Mouse (Mus musculus) hindbrain, embryonic 11.5 days (tissue): ENCODE measurements at regions not wholly inside any gene's neighbourhood (a gene's known extent, or its start where the extent isn't known, plus 50 kb on each side); places are given as distances from the start of the nearest gene placed in this dataset.
A peak's percentile ranks its signal among the peaks of the same experiment; 100 is the strongest.

Source experiments
- ATAC-seq: fragments of 200-750 bp; cut with Nextera tagmentation; 2 replicates; pipeline ENCODE4 v1.8.0; 2017; ENCODE audit warnings: mild to moderate bottlenecking, moderate TSS enrichment, moderate library complexity; ENCODE audit not compliant: low FRiP score
- DNase-seq: peaks from one replicate; pipeline ENCODE4 v3.0.0-alpha.2; 2015; ENCODE audit warnings: low spot score
- H3K27ac ChIP-seq: fragments of 300-500 bp; sonication (generic); 2 replicates; pipeline ENCODE4 v1.5.1; 2014; ENCODE audit warnings: mild to moderate bottlenecking, low read depth, low read length
- H3K27me3 ChIP-seq: fragments of 300-500 bp; sonication (generic); 2 replicates; pipeline ENCODE4 v1.6.1; 2014; ENCODE audit warnings: mild to moderate bottlenecking, low read length, moderate library complexity, mixed read lengths; ENCODE audit not compliant: control insufficient read depth, insufficient read depth
- H3K36me3 ChIP-seq: fragments of 300-500 bp; sonication (generic); 2 replicates; pipeline ENCODE4 v1.6.1; 2014; ENCODE audit warnings: mild to moderate bottlenecking, low read length, moderate library complexity, mixed read lengths; ENCODE audit not compliant: control insufficient read depth, insufficient read depth
- H3K4me1 ChIP-seq: fragments of 300-500 bp; sonication (generic); replicated peaks from 2 replicates; pipeline ENCODE4 v1.6.1; 2014; ENCODE audit warnings: low read length, mixed read lengths; ENCODE audit not compliant: control insufficient read depth, insufficient read depth
- H3K4me2 ChIP-seq: fragments of 300-500 bp; sonication (generic); replicated peaks from 2 replicates; pipeline ENCODE4 v1.6.1; 2014; ENCODE audit warnings: mild to moderate bottlenecking, low read depth, low read length
- H3K4me3 ChIP-seq: fragments of 300-500 bp; sonication (generic); 2 replicates; pipeline ENCODE4 v1.5.1; 2014; ENCODE audit warnings: low read depth, low read length
- H3K9ac ChIP-seq: fragments of 300-500 bp; sonication (generic); 2 replicates; pipeline ENCODE4 v1.6.1; 2014; ENCODE audit warnings: low read depth, low read length
- H3K9me3 ChIP-seq: fragments of 300-500 bp; sonication (generic); 2 replicates; pipeline ENCODE4 v1.6.1; 2016; ENCODE audit warnings: low read length; ENCODE audit not compliant: control insufficient read depth
- WGBS: fragments of 180-500 bp; shearing (Covaris S2); extraction: QIAGEN DNeasy Blood & Tissue Kit; methylation state at CpG from one replicate; pipeline ENCODE4 v1.1.7; 2014; 5-methylcytosine and 5-hydroxymethylcytosine counted together

DNA sequence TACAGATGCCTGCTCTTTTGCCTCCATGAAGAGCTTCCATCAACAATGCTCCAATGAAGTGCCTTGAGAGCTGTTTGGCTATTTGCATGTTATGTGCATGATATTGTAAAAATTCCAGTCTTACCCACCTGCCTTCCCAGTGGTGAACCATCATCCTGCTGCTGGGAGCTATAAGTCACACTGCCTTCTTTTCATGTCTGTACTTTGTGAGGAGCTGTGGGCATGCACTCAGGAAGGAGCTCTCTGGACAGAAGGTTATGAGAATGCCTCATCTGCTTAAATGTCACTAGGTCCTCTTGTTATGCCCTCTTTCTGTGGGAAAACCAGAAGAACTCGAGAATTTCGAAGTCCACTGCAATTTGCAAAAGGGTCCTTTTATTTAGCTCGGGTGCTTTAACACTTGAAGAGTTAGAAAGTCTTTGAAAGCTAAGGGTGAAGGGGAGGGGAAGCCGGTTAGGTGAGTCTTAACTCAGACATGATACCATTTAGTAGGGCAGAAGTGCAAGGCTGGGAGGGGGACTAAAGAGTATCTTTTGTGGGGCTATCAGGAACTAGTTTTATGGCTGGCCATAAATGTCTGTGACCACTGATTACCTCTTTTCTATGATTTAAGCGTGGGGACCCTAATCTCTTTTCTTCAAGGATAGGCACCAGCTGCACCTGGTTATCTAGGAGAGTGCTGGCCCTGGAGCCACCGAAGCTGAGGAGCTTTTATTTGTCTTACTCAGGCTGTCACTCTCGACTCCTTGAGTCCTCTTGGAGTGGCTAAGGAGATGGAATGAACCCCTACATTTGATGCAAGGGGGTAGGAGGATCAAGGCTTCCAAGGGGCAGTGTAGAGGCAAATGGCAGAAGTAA is 144.8 kb downstream of the Csl start:
- no peaks in the 10 kb centered on the region for H3K27me3 ChIP-seq
- WGBS = 73% methylated on average over 7 of the region's 7 CpGs
- no peaks in the 10 kb centered on the region for H3K4me1 ChIP-seq
- no peaks in the 10 kb centered on the region for H3K9me3 ChIP-seq
- H3K27ac ChIP-seq = no peak overlapping the region
- no peaks in the 10 kb centered on the region for H3K36me3 ChIP-seq
- H3K4me3 ChIP-seq = no peak overlapping the region
- DNase-seq = no peak
- H3K4me2 ChIP-seq = no peak overlapping the region
- no peak overlapping the region for H3K9ac ChIP-seq
- no peak for ATAC-seq

GRCm38 (mm10) chr10:99615371-99615770 is 144.1 kb downstream of the Csl start:
- Histone ChIP-seq H3K27ac (no peak overlapping the region), H3K27me3 (no peaks in the 10 kb centered on the region), H3K4me3 (no peak overlapping the region), H3K9ac (no peak overlapping the region), H3K36me3 (no peaks in the 10 kb centered on the region), H3K4me1 (no peaks in the 10 kb centered on the region), H3K9me3 (no peaks in the 10 kb centered on the region), H3K4me2 (no peak overlapping the region)
- ATAC-seq (no peak), DNase-seq (no peak)
- 85% methylated on average over 8 of the region's 8 CpGs for WGBS

GRCm38 (mm10) chr10:99615779-99616178 is 143.7 kb downstream of the Csl start:
- Histone ChIP-seq H3K4me2 (no peak overlapping the region), H3K4me3 (no peak overlapping the region), H3K9ac (no peak overlapping the region), H3K4me1 (no peaks in the 10 kb centered on the region), H3K27me3 (no peaks in the 10 kb centered on the region), H3K9me3 (no peaks in the 10 kb centered on the region), H3K27ac (no peak overlapping the region), H3K36me3 (no peaks in the 10 kb centered on the region)
- ATAC-seq (peak; percentile 67), DNase-seq (peak; percentile 93)
- WGBS = 19% methylated on average over 6 of the region's 6 CpGs

GRCm38 (mm10) chr10:99617623-99618022 is 141.8 kb downstream of the Csl start:
- no peaks in the 10 kb centered on the region for H3K4me1 ChIP-seq
- no peak overlapping the region for H3K4me2 ChIP-seq
- no peaks in the 10 kb centered on the region for H3K27me3 ChIP-seq
- H3K4me3 ChIP-seq = no peak overlapping the region
- WGBS = 93% methylated on average over 3 of the region's 3 CpGs
- H3K9ac ChIP-seq = no peak overlapping the region
- DNase-seq = no peak
- H3K27ac ChIP-seq = no peak overlapping the region
- no peaks in the 10 kb centered on the region for H3K9me3 ChIP-seq
- ATAC-seq = no peak
- H3K36me3 ChIP-seq = no peaks in the 10 kb centered on the region

GRCm38 (mm10) chr10:99619421-99620151 is 139.9 kb downstream of the Csl start:
- WGBS = 50% methylated on average over 18 of the region's 18 CpGs
- ATAC-seq (peak; percentile 66), DNase-seq (peak; percentile 87)
- no peak overlapping the region for H3K4me3 ChIP-seq
- no peaks in the 10 kb centered on the region for H3K9me3 ChIP-seq
- H3K4me2 ChIP-seq = no peak overlapping the region
- H3K4me1 ChIP-seq = no peaks in the 10 kb centered on the region
- no peaks in the 10 kb centered on the region for H3K27me3 ChIP-seq
- no peak overlapping the region for H3K9ac ChIP-seq
- H3K27ac ChIP-seq = no peak overlapping the region
- H3K36me3 ChIP-seq = no peaks in the 10 kb centered on the region

DNA sequence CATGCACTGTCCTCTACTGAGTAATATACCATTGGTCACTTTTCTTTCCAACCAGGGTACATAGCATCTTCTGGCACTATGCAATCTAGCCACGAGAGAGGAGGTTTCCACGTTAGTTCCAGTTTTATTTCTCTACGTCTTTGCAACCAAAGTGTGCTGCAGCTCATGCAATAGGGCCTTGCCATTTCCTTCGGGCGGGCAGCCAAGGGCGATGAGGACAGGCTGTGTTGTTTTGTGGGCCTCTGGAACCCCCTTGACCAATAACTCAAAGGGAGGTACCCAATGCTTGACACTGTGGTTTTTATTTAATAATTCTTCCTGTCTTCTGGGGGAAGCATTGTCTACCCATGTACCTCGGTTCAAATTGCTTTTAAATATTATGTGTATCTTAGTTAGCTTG is 139.0 kb downstream of the Csl start:
- Histone ChIP-seq H3K4me3 (no peak overlapping the region), H3K9me3 (no peaks in the 10 kb centered on the region), H3K9ac (no peak overlapping the region), H3K27me3 (no peaks in the 10 kb centered on the region), H3K36me3 (no peaks in the 10 kb centered on the region), H3K4me1 (no peaks in the 10 kb centered on the region), H3K4me2 (no peak overlapping the region), H3K27ac (no peak overlapping the region)
- ATAC-seq (no peak), DNase-seq (no peak)
- 89% methylated on average over 7 of the region's 7 CpGs for WGBS

DNA sequence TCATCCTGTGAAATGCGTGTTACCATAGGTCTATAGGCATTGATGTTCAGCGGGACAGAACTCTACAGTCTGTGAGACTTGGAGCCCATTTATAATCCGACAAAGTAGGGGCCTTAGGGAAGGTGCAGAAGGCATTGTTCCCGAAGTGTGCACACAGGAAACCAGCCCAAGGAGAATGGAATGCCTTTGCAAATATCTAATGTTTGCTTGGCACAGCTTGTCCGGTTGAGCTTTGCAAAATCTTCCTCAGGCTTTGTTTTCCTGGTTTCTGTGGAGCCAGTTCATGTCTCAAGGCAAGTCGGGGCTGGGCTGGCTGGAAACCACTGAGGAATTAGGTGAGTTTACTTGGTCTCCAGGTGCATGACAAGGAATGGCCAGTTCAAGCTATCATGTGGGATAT is 132.1 kb downstream of the Csl start:
- no peaks in the 10 kb centered on the region for H3K36me3 ChIP-seq
- ATAC-seq = no peak
- WGBS = 86% methylated on average over 6 of the region's 6 CpGs
- DNase-seq = no peak
- H3K9ac ChIP-seq = no peak overlapping the region
- H3K4me3 ChIP-seq = no peak overlapping the region
- H3K27ac ChIP-seq = no peak overlapping the region
- H3K4me1 ChIP-seq = no peaks in the 10 kb centered on the region
- H3K9me3 ChIP-seq = no peaks in the 10 kb centered on the region
- H3K4me2 ChIP-seq = no peak overlapping the region
- H3K27me3 ChIP-seq = no peaks in the 10 kb centered on the region

DNA sequence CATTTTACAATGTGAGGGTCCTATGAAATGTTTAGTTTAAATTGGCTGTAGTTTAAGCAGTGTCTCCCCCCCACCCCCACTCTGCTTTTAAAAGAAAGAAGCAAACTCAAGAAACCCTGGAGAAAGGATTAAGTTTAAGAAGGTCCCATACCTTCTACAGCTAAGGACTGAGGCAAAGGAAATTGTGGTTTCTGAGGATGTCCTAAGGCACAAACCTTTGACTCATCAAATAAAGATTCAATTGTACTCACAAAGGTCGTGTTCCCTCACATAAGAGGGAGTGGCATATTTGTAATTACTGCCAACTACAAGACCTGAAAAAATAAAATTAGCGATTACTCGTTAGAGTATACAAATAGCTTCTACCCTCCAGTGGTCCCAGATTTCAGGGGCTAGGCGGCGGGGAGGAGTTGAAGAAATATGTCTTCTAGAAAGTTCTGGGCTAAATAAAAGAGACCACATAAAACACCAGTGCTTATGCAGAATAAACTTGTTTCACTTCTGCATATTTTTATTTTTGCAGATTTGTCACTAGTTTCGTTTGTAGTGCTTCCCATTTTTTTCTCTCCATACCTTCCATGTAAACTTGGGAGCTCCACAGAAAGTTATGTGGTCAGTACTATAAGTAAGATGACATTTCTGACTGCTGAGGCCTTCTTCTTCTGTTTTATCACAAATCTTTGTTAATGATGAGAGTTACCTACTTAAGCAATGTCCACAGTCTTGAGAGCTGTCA is 127.0 kb downstream of the Csl start:
- no peak overlapping the region for H3K9ac ChIP-seq
- no peak overlapping the region for H3K27ac ChIP-seq
- 83% methylated on average over 6 of the region's 6 CpGs for WGBS
- ATAC-seq (no peak), DNase-seq (no peak)
- no peaks in the 10 kb centered on the region for H3K4me1 ChIP-seq
- no peak overlapping the region for H3K4me3 ChIP-seq
- no peaks in the 10 kb centered on the region for H3K9me3 ChIP-seq
- H3K4me2 ChIP-seq = no peak overlapping the region
- H3K36me3 ChIP-seq = no peaks in the 10 kb centered on the region
- no peaks in the 10 kb centered on the region for H3K27me3 ChIP-seq
